Mouse (Mus musculus) bone marrow, adult 2 months (tissue): ENCODE measurements at regions not wholly inside any gene's neighbourhood (a gene's known extent, or its start where the extent isn't known, plus 50 kb on each side); places are given as distances from the start of the nearest gene placed in this dataset.

Experiments
- H3K27ac ChIP-seq: fragments of 200-500 bp; 2 replicates; pipeline ENCODE4 v1.5.1; 2012; ENCODE audit warnings: low read depth, mild to moderate bottlenecking, control low read depth, inconsistent platforms, low read length; ENCODE audit not compliant: control insufficient read depth, poor library complexity, insufficient read depth
- H3K4me1 ChIP-seq: fragments of 200-500 bp; 2 replicates; pipeline ENCODE4 v1.6.1; 2011; ENCODE audit warnings: low read length; ENCODE audit not compliant: control insufficient read depth, insufficient read depth
- H3K4me3 ChIP-seq: fragments of 200-500 bp; replicated peaks from 2 replicates; pipeline ENCODE3; 2011; ENCODE audit warnings: mild to moderate bottlenecking, low read depth, low read length, control low read depth; ENCODE audit not compliant: control insufficient read depth
- CTCF ChIP-seq: fragments of 200-500 bp; IDR thresholded peaks from 2 replicates; pipeline ENCODE4 v1.5.1; 2011; ENCODE audit warnings: low read length, control low read depth; ENCODE audit not compliant: control insufficient read depth, insufficient read depth
- POLR2A ChIP-seq: fragments of 200-500 bp; IDR thresholded peaks from 2 replicates; pipeline ENCODE4 v1.6.1; 2011; ENCODE audit warnings: low read depth, mild to moderate bottlenecking, control low read depth, low read length, borderline replicate concordance; ENCODE audit not compliant: control insufficient read depth
- WGBS: fragments of 180-500 bp; shearing (Covaris S2); methylation state at CpG from one replicate; pipeline ENCODE4 v1.1.7; 2018; 5-methylcytosine and 5-hydroxymethylcytosine counted together

DNA sequence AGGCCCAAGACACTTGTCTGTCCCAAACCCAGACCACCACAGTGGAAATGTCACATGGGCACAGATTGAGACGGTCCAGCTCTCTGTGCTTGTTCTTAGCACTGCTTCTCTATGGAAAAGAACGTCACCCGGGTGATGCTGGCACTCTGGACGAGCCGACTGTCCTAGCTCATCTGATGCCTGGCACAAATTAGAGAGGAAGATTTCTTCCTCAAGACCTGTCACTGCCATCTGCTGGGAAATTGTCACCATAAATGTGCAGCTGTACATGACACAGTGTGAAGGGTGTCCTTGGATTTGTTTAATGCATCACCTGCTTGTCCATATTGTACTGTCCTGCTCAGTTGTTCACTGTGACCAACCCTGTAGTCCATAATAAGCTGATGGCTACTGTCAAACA, 238.7 kb upstream of the 4931429L15Rik start:
- WGBS, result 86% methylated on average over 5 of the region's 5 CpGs
- H3K4me3 ChIP-seq, result no peak overlapping the region
- TF ChIP-seq CTCF, result no peak
- TF ChIP-seq POLR2A, result no peak
- no peak overlapping the region for H3K27ac ChIP-seq
- H3K4me1 ChIP-seq, result no peaks in the 10 kb centered on the region

DNA sequence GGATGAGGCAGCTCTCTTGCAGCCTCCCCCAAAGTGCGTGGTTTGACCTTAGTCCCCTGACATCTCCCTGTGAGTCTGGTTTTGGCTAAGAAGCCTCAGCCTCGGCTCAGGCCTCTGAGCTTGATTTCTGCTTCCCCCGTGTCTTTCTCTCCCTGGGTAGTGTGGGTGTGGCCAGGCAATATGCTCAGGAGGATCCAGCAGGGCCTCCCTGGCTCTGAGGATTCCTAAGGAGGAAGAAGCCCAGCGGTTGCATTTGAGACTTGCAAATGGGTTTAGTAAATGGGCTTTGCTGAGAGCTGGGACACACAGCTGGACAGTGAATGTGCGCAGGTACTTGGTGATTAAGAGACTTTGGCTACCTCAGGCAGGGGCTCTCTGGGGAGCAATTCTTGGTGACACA, 238.0 kb upstream of the 4931429L15Rik start:
- 41% methylated on average over 5 of the region's 5 CpGs for WGBS
- Histone ChIP-seq H3K27ac (no peak overlapping the region), H3K4me3 (no peak overlapping the region), H3K4me1 (no peaks in the 10 kb centered on the region)
- no peak for TF ChIP-seq POLR2A
- no peak for TF ChIP-seq CTCF

DNA sequence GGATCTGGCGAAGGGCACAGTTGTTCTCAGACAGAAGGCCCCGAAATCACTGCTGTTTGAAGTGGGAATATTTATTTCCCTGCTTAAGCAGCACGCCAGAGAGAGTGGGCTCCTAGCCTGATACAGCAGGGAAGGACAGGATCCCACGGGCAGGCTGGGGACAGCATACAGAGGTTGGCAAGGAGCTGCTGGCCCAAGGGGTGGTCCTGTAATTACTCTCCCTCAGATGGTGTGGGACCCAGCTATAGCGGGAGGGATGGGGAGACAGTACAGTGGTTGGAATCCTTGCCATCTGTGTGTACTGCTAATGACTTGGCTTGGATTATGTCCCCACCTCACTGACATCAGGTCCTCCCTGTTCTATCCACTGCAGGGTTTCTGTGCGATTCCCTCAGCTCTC, 235.4 kb upstream of the 4931429L15Rik start:
- Histone ChIP-seq H3K27ac (no peak overlapping the region), H3K4me1 (no peaks in the 10 kb centered on the region), H3K4me3 (no peak overlapping the region)
- WGBS, result 66% methylated on average over 6 of the region's 6 CpGs
- TF ChIP-seq POLR2A (no peak), CTCF (no peak)

DNA sequence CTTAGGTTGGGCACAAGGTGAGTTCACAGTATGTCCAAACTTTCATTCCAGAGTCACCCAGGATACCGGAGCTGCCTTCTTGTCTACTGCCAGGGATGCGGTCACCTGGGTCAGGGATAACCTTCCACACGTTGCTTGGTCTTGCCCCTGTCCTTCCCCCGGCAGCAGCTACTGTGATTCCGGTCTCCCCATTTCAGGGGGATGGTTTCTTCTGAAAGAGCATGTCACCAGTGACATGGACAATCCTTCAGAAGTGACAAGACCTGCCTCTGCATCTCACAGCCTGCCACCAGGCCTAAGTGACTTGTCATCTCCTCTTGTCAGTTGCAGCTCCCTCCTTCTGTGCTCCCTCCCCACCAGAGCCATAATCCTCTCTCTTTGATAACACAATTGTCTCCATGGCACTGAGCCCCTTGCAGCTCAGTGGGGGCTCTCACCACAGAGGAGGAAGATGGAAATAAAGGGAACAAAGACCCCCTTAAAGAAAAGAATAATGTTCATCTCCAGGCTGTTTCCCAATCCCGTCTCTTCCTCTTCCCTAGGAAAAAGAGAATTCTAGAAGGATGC, 234.9 kb upstream of the 4931429L15Rik start:
- no peak overlapping the region for H3K27ac ChIP-seq
- no peaks in the 10 kb centered on the region for H3K4me1 ChIP-seq
- TF ChIP-seq POLR2A, result no peak
- TF ChIP-seq CTCF, result no peak
- H3K4me3 ChIP-seq, result no peak overlapping the region
- 78% methylated on average over 6 of the region's 6 CpGs for WGBS

DNA sequence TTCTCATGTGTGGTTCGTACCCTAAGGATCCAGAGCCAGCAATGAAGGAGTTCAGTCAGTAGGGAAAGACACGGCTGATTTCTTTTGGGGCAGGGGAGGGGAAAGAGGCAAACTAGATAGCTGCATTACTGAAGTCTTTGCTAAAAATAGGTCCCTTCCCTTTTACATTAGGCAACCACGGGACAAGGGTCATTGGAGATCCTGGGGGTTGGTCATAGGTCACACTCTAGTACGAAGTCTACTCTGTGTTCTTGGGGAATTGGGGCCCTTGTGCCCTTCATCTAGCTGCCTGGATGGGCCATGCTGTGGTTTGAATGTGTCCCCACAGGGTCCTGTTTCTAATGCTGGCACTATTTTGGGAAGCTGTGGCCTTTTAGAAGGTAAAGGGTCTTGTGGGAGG, 229.6 kb upstream of the 4931429L15Rik start:
- no peak overlapping the region for H3K4me3 ChIP-seq
- no peak overlapping the region for H3K27ac ChIP-seq
- no peak for TF ChIP-seq POLR2A
- TF ChIP-seq CTCF, result no peak
- no peaks in the 10 kb centered on the region for H3K4me1 ChIP-seq
- 68% methylated on average over 4 of the region's 4 CpGs for WGBS

DNA sequence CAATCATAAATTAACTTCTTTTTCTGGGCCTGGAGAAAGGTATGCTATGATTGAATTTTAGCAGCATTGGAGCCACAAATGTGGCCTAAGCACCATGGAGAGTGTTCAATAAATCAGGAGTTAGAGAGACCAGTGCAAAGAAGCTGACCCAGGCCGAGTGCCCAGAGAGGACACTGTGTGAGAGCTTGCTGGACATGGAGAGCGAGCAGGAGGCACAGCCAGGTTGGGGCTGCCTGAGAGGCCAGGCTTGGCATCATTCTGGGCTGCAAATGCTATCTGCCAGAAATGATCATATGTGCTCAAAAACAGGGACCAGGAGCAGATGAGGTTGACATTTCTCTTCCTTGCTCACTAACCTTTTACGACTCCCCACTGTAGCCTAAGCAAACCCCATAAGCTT, 224.5 kb upstream of the 4931429L15Rik start:
- 80% methylated on average over 3 of the region's 3 CpGs for WGBS
- H3K4me1 ChIP-seq, result no peaks in the 10 kb centered on the region
- H3K27ac ChIP-seq, result no peak overlapping the region
- H3K4me3 ChIP-seq, result no peak overlapping the region
- TF ChIP-seq CTCF (no peak), POLR2A (no peak)

DNA sequence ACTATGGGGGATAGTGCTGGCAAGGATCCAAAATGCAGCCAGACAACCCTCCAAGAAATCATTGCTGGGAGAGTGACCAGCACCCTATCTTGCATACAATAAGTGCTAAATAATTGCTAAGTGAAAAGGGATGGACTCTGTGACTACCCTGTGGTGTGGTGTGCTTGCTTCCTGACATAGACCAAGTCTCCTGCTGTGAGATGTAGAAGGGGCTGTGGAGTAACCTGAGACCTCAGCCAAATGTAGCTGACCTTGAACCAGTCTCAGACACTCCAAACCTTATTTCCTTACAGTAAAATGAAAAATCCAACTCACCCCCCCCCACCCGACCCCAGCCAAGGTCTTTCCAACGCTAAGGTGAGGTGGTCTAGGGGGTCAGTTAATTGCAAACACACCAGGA, 221.2 kb upstream of the 4931429L15Rik start:
- H3K4me3 ChIP-seq, result no peak overlapping the region
- WGBS, result 53% methylated on average over 2 of the region's 2 CpGs
- H3K27ac ChIP-seq, result no peak overlapping the region
- no peak for TF ChIP-seq CTCF
- no peak for TF ChIP-seq POLR2A
- no peaks in the 10 kb centered on the region for H3K4me1 ChIP-seq

DNA sequence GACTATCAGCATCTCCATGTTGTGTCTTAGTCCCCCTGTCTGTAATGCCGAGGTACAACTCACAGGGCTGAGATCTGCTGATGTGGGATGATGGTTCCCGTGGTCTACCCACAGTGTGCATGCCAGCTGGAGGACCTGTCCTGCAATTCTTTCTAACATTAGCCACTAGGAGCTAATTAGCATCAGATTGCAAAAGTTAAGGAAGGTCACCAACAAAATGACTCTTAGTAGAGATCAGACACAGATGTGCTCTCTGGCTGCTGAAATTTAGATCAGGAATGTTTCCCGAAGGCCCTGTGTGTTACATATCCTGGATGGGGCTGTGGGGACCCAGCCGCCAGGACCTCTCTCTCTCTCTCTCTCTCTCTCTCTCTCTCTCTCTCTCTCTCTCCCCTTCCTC, 218.8 kb upstream of the 4931429L15Rik start:
- WGBS, result 67% methylated on average over 4 of the region's 4 CpGs
- no peak overlapping the region for H3K27ac ChIP-seq
- no peaks in the 10 kb centered on the region for H3K4me1 ChIP-seq
- no peak overlapping the region for H3K4me3 ChIP-seq
- TF ChIP-seq CTCF, result no peak
- no peak for TF ChIP-seq POLR2A
